Mouse (Mus musculus) MEL (cell line): Measurements from ENCODE around the gene Shoc2. TPM values are rescaled to one million over a fixed set of nuclear protein-coding genes. Genes with fewer than 3 reads are reported as not detected.

ENCODE experiments used
- DNase-seq: peaks from one replicate; pipeline ENCODE4 v3.0.0; 2011; ENCODE audit warnings: low read depth, low spot score
- H3K27ac ChIP-seq: 2 replicates; pipeline ENCODE4 v1.5.1; 2012; ENCODE audit warnings: low read depth, mild to moderate bottlenecking, control low read depth, low read length, moderate library complexity; ENCODE audit not compliant: control insufficient read depth
- H3K27me3 ChIP-seq, 2 experiments: fragments of 150-350 bp in 1 of 2; sonication (generic) in 1 of 2; 2 replicates each; pipeline ENCODE4 v1.6.1; 2012; ENCODE audit warnings: low read length in 2 of 2, mild to moderate bottlenecking in 2 of 2, improper control_type of control experiment in 1 of 2, moderate library complexity in 1 of 2; ENCODE audit not compliant: insufficient read depth in 2 of 2, control insufficient read depth in 1 of 2
- H3K36me3 ChIP-seq, 2 experiments: 2 replicates each; pipeline ENCODE4 v1.6.1; 2012 to 2014; ENCODE audit warnings: low read length in 2 of 2, improper control_type of control experiment in 1 of 2, inconsistent platforms in 1 of 2, mild to moderate bottlenecking in 1 of 2; ENCODE audit not compliant: insufficient read depth in 2 of 2, control insufficient read depth in 1 of 2
- H3K4me1 ChIP-seq, 2 experiments: fragments of 150-350 bp in 1 of 2; sonication (generic) in 1 of 2; 2 replicates each; pipeline ENCODE4 v1.6.1; 2012; ENCODE audit warnings: low read length in 2 of 2, improper control_type of control experiment in 1 of 2, mild to moderate bottlenecking in 1 of 2; ENCODE audit not compliant: insufficient read depth in 2 of 2, control insufficient read depth in 1 of 2
- H3K4me3 ChIP-seq, 2 experiments: fragments of 150-350 bp in 1 of 2; sonication (generic) in 1 of 2; 2 replicates each; pipeline ENCODE4 v1.5.1; 2012; ENCODE audit warnings: low read depth in 2 of 2, low read length in 2 of 2, mild to moderate bottlenecking in 2 of 2, moderate library complexity in 2 of 2, control low read depth in 1 of 2, improper control_type of control experiment in 1 of 2; ENCODE audit not compliant: control insufficient read depth in 1 of 2, insufficient read depth in 1 of 2
- H3K79me2 ChIP-seq: 2 replicates; pipeline ENCODE4 v1.6.1; 2012; ENCODE audit warnings: mild to moderate bottlenecking, low read length, moderate library complexity; ENCODE audit not compliant: control insufficient read depth, poor library complexity, insufficient read depth
- H3K9ac ChIP-seq: 2 replicates; pipeline ENCODE4 v1.6.1; 2012; ENCODE audit warnings: low read depth, mild to moderate bottlenecking, control low read depth, low read length, moderate library complexity; ENCODE audit not compliant: control insufficient read depth, poor library complexity, severe bottlenecking
- H3K9me3 ChIP-seq: fragments of 150-350 bp; sonication (generic); replicated peaks from 2 replicates; pipeline ENCODE4 v1.6.1; 2012; ENCODE audit warnings: mild to moderate bottlenecking, low read length, improper control_type of control experiment, moderate library complexity; ENCODE audit not compliant: insufficient read depth
- EP300 ChIP-seq, 2 experiments: IDR thresholded peaks; 2 replicates each; pipeline ENCODE4 v1.6.1; 2011; ENCODE audit warnings: improper control_type of control experiment in 2 of 2, low read length in 2 of 2, low read depth in 1 of 2, mild to moderate bottlenecking in 1 of 2
- JUND ChIP-seq: IDR thresholded peaks from 2 replicates; pipeline ENCODE4 v1.6.1; 2011; ENCODE audit warnings: low read depth, mild to moderate bottlenecking, improper control_type of control experiment, low read length
- MAFK ChIP-seq: IDR thresholded peaks from 2 replicates; pipeline ENCODE4 v1.6.1; 2011; ENCODE audit warnings: low read depth, mild to moderate bottlenecking, low read length, improper control_type of control experiment, borderline replicate concordance
- MAX ChIP-seq: IDR thresholded peaks from 2 replicates; pipeline ENCODE4 v1.6.1; 2011; ENCODE audit warnings: low read length, improper control_type of control experiment
- NELFE ChIP-seq: IDR thresholded peaks from 2 replicates; pipeline ENCODE4 v1.6.1; 2011; ENCODE audit warnings: low read depth, low read length, improper control_type of control experiment
- NRF1 ChIP-seq: IDR thresholded peaks from 2 replicates; pipeline ENCODE4 v1.6.1; 2014; ENCODE audit warnings: low read depth, mild to moderate bottlenecking, inconsistent platforms, low read length, improper control_type of control experiment, moderate library complexity; ENCODE audit not compliant: poor library complexity, insufficient read depth, severe bottlenecking
- RAD21 ChIP-seq: IDR thresholded peaks from 2 replicates; pipeline ENCODE4 v1.6.1; 2011; ENCODE audit warnings: mild to moderate bottlenecking, low read depth, low read length, improper control_type of control experiment
- SIN3A ChIP-seq: IDR thresholded peaks from 2 replicates; pipeline ENCODE4 v1.6.1; 2012; ENCODE audit warnings: low read length, improper control_type of control experiment, inconsistent platforms
- SMC3 ChIP-seq: IDR thresholded peaks from 2 replicates; pipeline ENCODE4 v1.6.1; 2011; ENCODE audit warnings: low read depth, low read length, improper control_type of control experiment
- TAL1 ChIP-seq: IDR thresholded peaks from 2 replicates; pipeline ENCODE4 v1.6.1; 2012; ENCODE audit warnings: mild to moderate bottlenecking, inconsistent platforms, low read length, moderate library complexity, mixed read lengths
- TBP ChIP-seq: IDR thresholded peaks from 2 replicates; pipeline ENCODE4 v1.8.0; 2011; ENCODE audit warnings: low read depth, low read length, improper control_type of control experiment
- ZKSCAN1 ChIP-seq: IDR thresholded peaks from 2 replicates; pipeline ENCODE4 v1.6.1; 2012; ENCODE audit warnings: low read depth, mild to moderate bottlenecking, inconsistent platforms, low read length, improper control_type of control experiment, moderate library complexity
- ZNF384 ChIP-seq: IDR thresholded peaks from 2 replicates; pipeline ENCODE4 v1.6.1; 2012; ENCODE audit warnings: low read depth, mild to moderate bottlenecking, inconsistent platforms, low read length, improper control_type of control experiment
- polyA plus RNA-seq, 2 experiments: library from polyadenylated mRNA; stranded (reverse) in 1 of 2; unstranded in 1 of 2; fragments of >175 nt in 1 of 2; fragments of >200 nt in 1 of 2; gene quantifications; 2 replicates each; pipeline versions ENCODE4 v1.2.1 to v1.2.4; 2012; ENCODE audit warnings: low replicate concordance in 2 of 2, low read depth in 1 of 2; ENCODE audit not compliant: insufficient read length in 2 of 2, insufficient read depth in 1 of 2, missing spikeins in 1 of 2
- total RNA-seq: library from RNA; depleted of rRNA; stranded (reverse); fragments of 300-350 nt; gene quantifications from 2 replicates; pipeline ENCODE4 v1.2.3, GENCODE M21; 2012

Gene Shoc2
- total and polyA plus RNA-seq, 3 experiments, result 33.4 to 55.6 TPM; not detected in 1

- Histone ChIP-seq H3K79me2 (no peaks in the 10 kb centered on the region), H3K4me3 (no peak overlapping the region), H3K4me1 (no peaks in the 10 kb centered on the region), H3K36me3 (no peaks in the 10 kb centered on the region), H3K9me3 (no peaks in the 10 kb centered on the region), H3K27me3 (no peaks in the 10 kb centered on the region), H3K9ac (no peak overlapping the region), H3K27ac (no peak overlapping the region)
- no peak for DNase-seq
- no peak for TF ChIP-seq RAD21
- TF ChIP-seq ZKSCAN1, result no peak
- no peak for TF ChIP-seq EP300 (IDR thresholded peaks at IDR 0.05; ENCODE audit: low read depth in 1 of 2, low read length in 2 of 2)
- no peak for TF ChIP-seq TAL1
- TF ChIP-seq TBP, result no peak
- no peak for TF ChIP-seq MAFK
Observed at GRCm38 (mm10) chr19:54068447-54068846, 124.3 kb downstream of the Shoc2 start.

GRCm38 (mm10) chr19:54070521-54070920, 126.4 kb downstream of the Shoc2 start:
- no peaks in the 10 kb centered on the region for H3K36me3 ChIP-seq
- no peaks in the 10 kb centered on the region for H3K79me2 ChIP-seq
- no peaks in the 10 kb centered on the region for H3K4me1 ChIP-seq
- no peaks in the 10 kb centered on the region for H3K27me3 ChIP-seq
- no peak overlapping the region for H3K9ac ChIP-seq
- H3K9me3 ChIP-seq, result no peaks in the 10 kb centered on the region
- no peak overlapping the region for H3K4me3 ChIP-seq
- no peak overlapping the region for H3K27ac ChIP-seq
- TF ChIP-seq MAX, result no peak
- DNase-seq, result no peak

- no peak overlapping the region for H3K4me3 ChIP-seq
- no peaks in the 10 kb centered on the region for H3K79me2 ChIP-seq
- DNase-seq, result no peak
- no peaks in the 10 kb centered on the region for H3K9me3 ChIP-seq
- no peak overlapping the region for H3K27ac ChIP-seq
- no peaks in the 10 kb centered on the region for H3K4me1 ChIP-seq
- no peaks in the 10 kb centered on the region for H3K36me3 ChIP-seq
- no peak overlapping the region for H3K9ac ChIP-seq
- TF ChIP-seq TAL1 (no peak), JUND (no peak), NELFE (no peak), SIN3A (no peak), EP300 (IDR thresholded peaks at IDR 0.05; ENCODE audit: low read depth in 1 of 2, low read length in 2 of 2) (no peak), ZNF384 (no peak), SMC3 (no peak), NRF1 (no peak), RAD21 (no peak), ZKSCAN1 (no peak)
- TF ChIP-seq, all 39 proteins: peak for 0
- no peaks in the 10 kb centered on the region for H3K27me3 ChIP-seq
Observed at GRCm38 (mm10) chr19:54072233-54072800, 128.2 kb downstream of the Shoc2 start.
